Mouse (Mus musculus): ENCODE results near the gene Nup50.

The Nup50 gene

GRCm38 (mm10) chr15:84989098-84989497 is 65.9 kb downstream of the Nup50 start:
- DNase-seq (ENCODE audit: low spot score): no peak

GRCm38 (mm10) chr15:84989771-84990170 is 66.6 kb downstream of the Nup50 start:
- no peak for DNase-seq (ENCODE audit: low spot score)

Measured in urinary bladder, postnatal 10 days (tissue).